Mouse (Mus musculus) right cerebral cortex, postnatal 25 days (tissue): ENCODE results near the gene Alkal2.

ENCODE experiments used
- DNase-seq: peaks from one replicate; pipeline ENCODE4 v3.0.0; 2022

The Alkal2 gene

GRCm38 (mm10) chr12:30883986-30884621 is at the start of gene Alkal2:
Gene Alkal2, plus strand, starts transcription at chr12:30884322.
- peak; percentile 13 for DNase-seq

GRCm38 (mm10) chr12:30848521-30848920 is 35.6 kb upstream of the Alkal2 start:
- DNase-seq: no peak

- peak; percentile 6 for DNase-seq
Measured at GRCm38 (mm10) chr12:30850902-30851301, 33.2 kb upstream of the Alkal2 start.

GRCm38 (mm10) chr12:30851871-30852270 is 32.3 kb upstream of the Alkal2 start:
- DNase-seq: no peak

GRCm38 (mm10) chr12:30855442-30856159 is 28.5 kb upstream of the Alkal2 start:
- no peak for DNase-seq

GRCm38 (mm10) chr12:30856172-30856571 is 27.9 kb upstream of the Alkal2 start:
- no peak for DNase-seq

GRCm38 (mm10) chr12:30864347-30864746 is 19.8 kb upstream of the Alkal2 start:
- no peak for DNase-seq

- no peak for DNase-seq
Measured at GRCm38 (mm10) chr12:30865781-30866180, 18.3 kb upstream of the Alkal2 start.

GRCm38 (mm10) chr12:30879447-30879846 is 4.7 kb upstream of the Alkal2 start:
- no peak for DNase-seq

GRCm38 (mm10) chr12:30883592-30883985 is 533 bp upstream of the Alkal2 start:
- DNase-seq: no peak

- DNase-seq: no peak
Measured at GRCm38 (mm10) chr12:30884622-30885230, 604 bp downstream of the Alkal2 start.

- no peak for DNase-seq
Measured at GRCm38 (mm10) chr12:30885891-30886290, 1.8 kb downstream of the Alkal2 start.

GRCm38 (mm10) chr12:30888003-30888402 is 3.9 kb downstream of the Alkal2 start:
- no peak for DNase-seq

GRCm38 (mm10) chr12:30890067-30890466 is 5.9 kb downstream of the Alkal2 start:
- DNase-seq: peak; percentile 59

GRCm38 (mm10) chr12:30891438-30891837 is 7.3 kb downstream of the Alkal2 start:
- DNase-seq: no peak

- DNase-seq: no peak
Measured at GRCm38 (mm10) chr12:30897039-30897438, 12.9 kb downstream of the Alkal2 start.

GRCm38 (mm10) chr12:30908658-30909057 is 24.5 kb downstream of the Alkal2 start:
- no peak for DNase-seq

- no peak for DNase-seq
Measured at GRCm38 (mm10) chr12:30909881-30910280, 25.8 kb downstream of the Alkal2 start.

GRCm38 (mm10) chr12:30910860-30911259 is 26.7 kb downstream of the Alkal2 start:
- no peak for DNase-seq

GRCm38 (mm10) chr12:30911261-30912047 is 27.3 kb downstream of the Alkal2 start, which contains the start of the genes Acp1 and Sh3yl1:
Gene Acp1, minus strand, starts transcription at chr12:30911589.
Gene Sh3yl1, plus strand, starts transcription at chr12:30911668.
- peak; percentile 97 for DNase-seq

GRCm38 (mm10) chr12:30912048-30912381 is 27.9 kb downstream of the Alkal2 start:
- peak; percentile 47 for DNase-seq

- no peak for DNase-seq
Measured at GRCm38 (mm10) chr12:30912840-30913239, 28.7 kb downstream of the Alkal2 start.

- DNase-seq: no peak
Measured at GRCm38 (mm10) chr12:30922401-30922800, 38.3 kb downstream of the Alkal2 start.
